Mouse (Mus musculus) right cerebral cortex, postnatal 4 days (tissue): ENCODE data around the gene Tyw5.

Source experiments
- DNase-seq: peaks from one replicate; pipeline ENCODE4 v3.0.0-alpha.2; 2022

Gene Tyw5

DNA sequence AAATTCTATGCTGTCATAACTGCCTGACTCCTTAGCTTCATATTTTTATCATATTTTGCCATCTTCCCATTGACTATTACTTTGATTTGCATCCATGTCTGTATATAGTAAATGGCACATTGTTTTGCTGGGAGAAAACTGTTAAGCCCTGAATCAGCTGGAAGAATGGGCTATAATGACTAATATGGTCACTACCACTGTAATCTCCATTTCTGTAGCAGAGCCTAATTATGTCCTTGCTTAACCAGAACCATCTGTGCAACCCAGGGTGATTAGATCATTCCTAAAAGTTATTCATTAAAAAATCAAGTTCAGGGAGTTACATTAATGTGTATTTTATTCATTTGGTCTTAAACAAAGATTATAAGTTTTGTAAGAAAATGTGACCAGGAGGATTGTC is 20.4 kb downstream of the Tyw5 start:
- DNase-seq: no peak

DNA sequence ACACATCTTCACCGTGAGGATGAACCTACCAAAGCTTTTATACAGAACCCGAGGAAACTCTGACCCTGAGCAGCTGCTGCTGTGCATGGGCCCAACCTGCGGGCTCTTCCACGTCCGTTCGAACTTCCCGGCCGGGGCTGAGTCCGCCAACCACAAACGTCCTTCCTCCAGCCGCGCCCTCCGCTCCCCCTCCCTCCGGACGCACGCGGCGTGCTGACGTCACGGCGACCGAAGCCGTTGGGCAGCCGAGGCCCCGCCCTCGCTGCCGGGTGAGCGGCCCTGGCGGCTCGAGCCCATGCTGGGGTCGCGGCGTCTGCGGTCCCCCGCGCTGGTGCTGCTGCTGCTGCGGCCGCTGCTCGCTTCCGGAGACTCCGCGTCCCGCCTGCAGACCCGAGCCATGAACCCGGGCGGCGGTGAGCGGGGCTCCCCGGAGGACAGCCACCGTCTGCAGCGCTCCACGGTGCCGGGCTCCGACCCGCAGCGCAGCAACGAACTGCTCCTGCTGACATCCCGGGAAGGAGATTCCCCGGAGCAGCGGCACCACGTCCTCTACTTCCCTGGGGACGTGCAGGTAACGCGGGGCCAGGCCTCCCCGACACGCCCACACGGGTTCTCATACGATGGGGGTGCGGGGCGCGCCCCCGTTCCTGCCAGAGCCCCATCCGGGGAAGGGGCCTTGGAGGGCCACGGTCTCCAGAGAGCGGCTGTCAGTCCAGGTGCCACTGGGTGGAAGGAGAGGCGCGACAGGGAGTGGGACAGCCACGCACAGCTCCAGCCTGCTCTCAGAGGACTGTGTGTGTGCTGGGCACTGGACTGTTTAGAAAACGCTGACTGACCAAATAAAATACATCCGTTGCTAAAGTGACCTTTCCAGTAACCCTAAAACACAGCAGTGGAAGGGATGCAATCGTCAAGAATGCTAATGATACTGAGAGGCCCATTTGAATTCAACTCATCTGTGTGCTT is 29.2 kb downstream of the Tyw5 start, which contains the start of gene 1700066M21Rik:
1700066M21Rik (plus strand) TSS at position 245 of the 966 bp plus-strand sequence.
- peak; percentile 90 for DNase-seq

GRCm38 (mm10) chr1:57376806-57377205 is 30.1 kb downstream of the Tyw5 start:
- DNase-seq: no peak

GRCm38 (mm10) chr1:57375276-57375675 is 31.6 kb downstream of the Tyw5 start:
- DNase-seq: no peak

DNA sequence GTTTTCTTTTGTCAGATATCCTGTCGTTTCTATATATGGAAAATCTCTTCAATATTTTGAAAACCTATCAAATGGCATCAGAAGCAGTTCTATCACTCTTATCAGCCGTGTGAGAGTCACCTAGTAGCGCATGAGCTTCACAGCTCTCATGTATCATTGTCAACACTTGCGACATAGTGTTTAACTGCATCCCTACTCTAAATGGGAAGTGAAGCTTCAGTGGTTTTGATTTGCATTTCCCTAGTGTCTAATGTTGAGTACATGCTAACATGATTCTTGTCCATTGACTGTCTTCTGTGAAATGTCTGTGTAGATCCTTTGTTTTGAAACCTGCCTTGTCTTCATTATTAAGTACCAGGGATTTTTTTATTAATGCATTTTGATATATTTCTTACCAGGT is 36.5 kb downstream of the Tyw5 start:
- DNase-seq: no peak

DNA sequence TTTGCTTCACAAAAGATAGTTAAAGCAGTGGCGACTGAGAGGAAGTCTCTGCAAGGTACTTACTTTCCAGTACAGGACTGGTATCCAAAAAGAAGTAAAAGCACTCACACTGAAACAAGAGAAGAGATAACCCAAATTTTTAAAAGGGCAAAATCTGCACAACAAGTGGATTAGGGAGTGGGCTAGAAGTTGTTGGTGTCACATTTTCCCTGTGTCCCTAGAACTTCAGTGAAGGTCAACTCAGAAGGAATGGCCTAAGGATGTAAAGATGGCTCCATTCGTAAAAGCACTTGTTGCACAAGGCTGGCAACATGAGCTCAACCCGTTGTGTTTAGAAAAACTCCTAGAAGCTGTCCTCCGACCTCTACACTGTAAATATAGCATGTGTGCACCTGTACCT is 37.8 kb downstream of the Tyw5 start:
- no peak for DNase-seq

GRCm38 (mm10) chr1:57367446-57367845 is 39.5 kb downstream of the Tyw5 start:
- no peak for DNase-seq

GRCm38 (mm10) chr1:57358546-57358945 is 48.4 kb downstream of the Tyw5 start:
- DNase-seq: no peak

- DNase-seq: no peak
Observed at GRCm38 (mm10) chr1:57351941-57352340, 55.0 kb downstream of the Tyw5 start.

DNA sequence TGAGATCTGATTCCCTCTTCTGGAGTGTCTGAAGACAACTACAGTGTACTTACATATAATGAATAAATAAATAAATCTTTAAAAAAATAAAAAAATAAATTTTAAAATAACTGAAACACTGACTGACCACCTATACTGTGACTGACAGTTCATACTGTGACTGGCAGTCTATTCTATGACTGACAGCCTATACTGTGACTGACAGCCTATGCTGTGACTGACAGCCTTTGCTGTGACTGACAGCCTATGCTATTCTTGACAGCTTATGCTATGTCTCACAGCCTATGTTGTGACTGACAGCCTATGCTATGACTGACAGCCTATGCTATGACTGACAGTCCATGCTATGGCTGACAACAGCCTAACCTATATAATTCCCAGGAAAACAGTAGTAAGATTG is 59.4 kb downstream of the Tyw5 start:
- DNase-seq: no peak

DNA sequence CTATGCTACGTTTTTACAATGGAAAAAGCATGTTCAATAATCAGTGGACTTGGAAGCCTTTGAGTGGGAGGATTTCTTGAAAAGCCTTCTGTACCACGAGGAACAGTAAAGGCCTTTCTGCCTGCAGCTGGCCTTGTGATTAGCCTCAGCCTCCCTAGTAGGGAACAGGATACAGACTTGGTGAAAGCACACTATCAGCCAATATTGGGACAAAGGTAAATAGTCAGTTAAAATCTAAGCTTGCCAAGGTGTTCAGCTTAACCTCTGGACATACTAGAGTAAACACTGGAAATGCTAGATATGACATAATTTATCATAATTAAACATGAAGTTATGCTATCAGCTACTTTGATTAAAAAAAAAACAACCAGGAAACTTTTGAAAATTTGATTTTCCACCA is 65.7 kb downstream of the Tyw5 start:
- no peak for DNase-seq

DNA sequence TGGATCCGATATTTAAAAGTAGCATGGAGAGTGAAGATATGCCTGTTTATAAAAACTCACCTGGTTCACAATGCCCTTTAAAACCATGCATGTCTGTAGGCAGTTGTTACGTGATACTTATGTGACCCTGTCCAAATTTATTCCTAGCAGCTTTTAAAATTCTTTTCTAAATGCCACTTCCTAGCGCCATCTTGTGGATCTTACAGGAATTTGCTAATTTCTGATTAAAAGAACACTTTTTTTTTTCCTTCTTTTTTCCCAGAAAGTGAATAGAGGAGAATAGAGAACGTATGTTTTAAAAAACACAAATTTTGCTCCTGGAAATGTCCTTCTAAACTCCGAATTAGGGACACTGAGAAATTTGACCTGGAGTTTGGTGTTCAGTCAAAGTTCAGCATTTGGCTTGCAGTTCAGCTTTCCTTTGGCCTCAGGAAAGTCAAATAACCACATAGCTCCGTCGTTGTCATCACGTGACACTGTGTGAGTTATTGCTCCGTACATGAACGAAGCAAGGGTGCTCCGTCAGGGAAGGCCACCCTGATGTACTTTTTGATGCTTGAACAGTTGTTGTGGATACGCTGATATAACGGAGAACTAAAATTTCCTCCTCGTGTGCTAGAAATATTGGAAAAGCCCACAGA is 67.6 kb downstream of the Tyw5 start:
- no peak for DNase-seq
